Mouse (Mus musculus) E14TG2a.4 (cell line): Measurements from ENCODE around the gene Nxn.

Experiments
- H3K27me3 ChIP-seq: 2 replicates; pipeline ENCODE4 v1.6.1; 2014; ENCODE audit warnings: low read length, control low read depth; ENCODE audit not compliant: insufficient read depth
- H3K36me3 ChIP-seq: 2 replicates; pipeline ENCODE4 v1.6.1; 2014; ENCODE audit warnings: low read length, control low read depth; ENCODE audit not compliant: insufficient read depth
- H3K4me1 ChIP-seq: replicated peaks from 2 replicates; pipeline ENCODE4 v1.6.1; 2014; ENCODE audit warnings: low read depth, low read length, control low read depth
- H3K4me3 ChIP-seq: replicated peaks from 2 replicates; pipeline ENCODE4 v1.5.1; 2014; ENCODE audit warnings: mild to moderate bottlenecking, low read length
- H3K9me3 ChIP-seq: 2 replicates; pipeline ENCODE4 v1.6.1; 2014; ENCODE audit warnings: low read length, control low read depth
- CTCF ChIP-seq: conservative IDR thresholded peaks from 2 replicates; pipeline ENCODE4 v1.5.1; 2014; ENCODE audit warnings: low read length
- NANOG ChIP-seq: IDR thresholded peaks from 2 replicates; pipeline ENCODE4 v1.6.1; 2014; ENCODE audit warnings: borderline replicate concordance, low read length, mixed read lengths
- POU5F1 ChIP-seq: IDR thresholded peaks from 2 replicates; pipeline ENCODE4 v1.6.1; 2014; ENCODE audit warnings: low read length, borderline replicate concordance

Nxn gene

DNA sequence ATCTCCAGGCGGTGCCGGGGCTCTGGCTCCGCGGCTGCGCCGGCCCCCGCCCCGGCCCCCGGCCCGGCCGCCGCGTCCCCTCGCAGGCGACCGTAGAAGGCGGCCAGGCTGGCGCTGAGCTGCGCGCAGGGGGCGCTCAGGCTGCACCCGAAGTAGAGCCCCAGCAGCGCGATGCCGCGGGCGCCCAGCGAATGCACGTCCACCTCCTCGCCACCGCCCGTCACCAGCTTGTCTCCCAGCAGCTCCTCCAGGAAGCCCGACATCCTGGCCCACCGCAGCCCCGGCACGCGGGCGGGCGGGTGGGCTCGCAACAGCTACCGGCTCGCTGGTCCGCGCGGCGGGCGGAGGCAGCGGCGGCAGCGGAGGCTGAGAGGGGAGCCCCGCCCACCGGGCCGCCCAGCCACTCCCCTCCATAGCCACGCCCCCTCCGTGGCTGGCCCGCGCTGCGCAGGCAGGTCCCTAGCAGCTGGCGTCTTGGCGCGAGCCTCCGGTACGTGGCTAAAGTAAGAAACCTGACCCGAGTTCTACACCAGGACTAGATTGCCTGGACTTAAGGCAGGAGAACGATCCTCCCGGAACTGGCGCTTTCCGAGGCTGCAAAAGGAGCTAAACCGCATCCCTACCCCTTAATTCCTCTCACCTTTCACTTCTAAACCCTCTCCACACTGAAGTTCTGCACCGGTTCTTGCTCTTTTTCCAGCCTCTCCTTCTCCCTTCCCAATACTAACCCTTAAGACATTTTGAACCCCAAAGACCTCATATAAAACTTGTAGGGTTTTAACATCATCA is at the start of gene Nxn:
Gene Nxn (minus strand): TSS at position 343 of the 789 bp plus-strand sequence.
- no peaks in the 10 kb centered on the region for H3K36me3 ChIP-seq
- peak within 1 kb of the TSS; percentile 86 for H3K4me3 ChIP-seq
- H3K4me1 ChIP-seq = peaks cover 31% of the 10 kb centered on the region
- peaks cover 64% of the 10 kb centered on the region for H3K27me3 ChIP-seq
- no peaks in the 10 kb centered on the region for H3K9me3 ChIP-seq
- TF ChIP-seq CTCF (no peak), NANOG (no peak), POU5F1 (no peak)

DNA sequence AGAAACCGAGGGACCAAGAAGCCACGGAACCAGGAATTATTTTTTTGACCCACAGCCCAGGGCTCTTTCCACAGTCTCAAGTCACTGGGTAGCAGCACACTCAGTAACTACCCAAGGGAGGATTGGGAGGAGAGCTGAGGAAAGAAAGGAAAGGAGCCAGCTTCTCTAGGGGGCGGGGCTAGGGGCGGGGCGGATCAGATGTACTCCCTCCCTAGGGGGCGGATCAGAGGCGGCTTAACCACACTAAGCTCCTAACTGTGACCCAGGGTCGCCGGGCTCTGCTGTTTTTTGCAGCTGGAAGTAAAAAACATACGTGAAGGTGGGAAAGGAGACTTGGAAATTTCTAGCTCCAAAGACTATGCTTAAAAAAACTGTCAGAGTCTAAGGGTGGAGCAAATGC is 47.3 kb upstream of the Nxn start:
- Histone ChIP-seq H3K4me3 (no peak overlapping the region), H3K9me3 (no peaks in the 10 kb centered on the region), H3K4me1 (peaks cover 72% of the 10 kb centered on the region), H3K27me3 (no peaks in the 10 kb centered on the region), H3K36me3 (peaks cover 44% of the 10 kb centered on the region)
- no peak for TF ChIP-seq POU5F1
- no peak for TF ChIP-seq CTCF
- no peak for TF ChIP-seq NANOG

DNA sequence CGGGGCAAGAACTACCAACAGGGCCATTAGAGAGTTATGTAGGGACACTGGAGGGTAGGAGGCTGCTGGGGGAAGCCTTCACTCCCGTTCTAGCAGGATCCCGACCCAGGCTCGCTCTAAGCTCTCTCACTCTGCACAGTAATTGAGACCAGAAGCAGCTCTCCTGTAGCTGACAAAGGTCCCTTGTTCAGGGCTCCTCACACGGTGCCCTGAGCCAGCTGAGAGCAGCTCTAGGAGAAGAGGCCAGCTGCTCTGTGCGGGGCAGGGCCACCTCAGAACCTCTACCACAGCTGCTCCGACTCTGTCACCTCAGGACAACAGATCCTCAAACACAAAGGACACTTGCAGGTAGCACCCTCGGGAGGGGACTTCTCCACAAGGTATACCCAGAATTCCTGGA is 46.5 kb upstream of the Nxn start:
- peaks cover 39% of the 10 kb centered on the region for H3K36me3 ChIP-seq
- H3K9me3 ChIP-seq = no peaks in the 10 kb centered on the region
- peaks cover 80% of the 10 kb centered on the region for H3K4me1 ChIP-seq
- no peak overlapping the region for H3K4me3 ChIP-seq
- no peaks in the 10 kb centered on the region for H3K27me3 ChIP-seq
- TF ChIP-seq POU5F1 = no peak
- no peak for TF ChIP-seq NANOG
- no peak for TF ChIP-seq CTCF

DNA sequence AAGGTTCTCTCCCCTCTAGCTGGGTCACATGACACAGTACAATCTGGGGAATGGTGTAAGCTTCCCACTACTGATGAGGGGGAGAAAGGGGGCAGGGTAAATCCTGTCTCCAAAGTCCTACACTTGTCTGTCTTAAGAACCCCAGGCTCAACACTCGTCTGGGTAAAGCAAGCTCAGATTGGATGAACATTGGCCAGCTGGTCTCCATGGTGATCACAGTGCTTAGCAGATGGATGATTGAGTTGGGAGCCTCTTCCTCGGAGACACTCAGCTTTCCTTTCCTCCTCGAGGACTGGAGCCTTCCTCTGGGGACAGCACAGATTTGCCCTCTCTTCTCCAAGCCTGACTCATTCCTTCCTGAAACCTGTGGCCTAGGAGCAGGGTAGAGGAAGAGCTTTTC is 40.7 kb upstream of the Nxn start:
- no peak for TF ChIP-seq POU5F1
- TF ChIP-seq NANOG = no peak
- no peak for TF ChIP-seq CTCF
- no peak overlapping the region for H3K4me3 ChIP-seq
- peaks cover 16% of the 10 kb centered on the region for H3K27me3 ChIP-seq
- H3K36me3 ChIP-seq = peaks cover 40% of the 10 kb centered on the region
- H3K9me3 ChIP-seq = no peaks in the 10 kb centered on the region
- peaks cover 70% of the 10 kb centered on the region for H3K4me1 ChIP-seq

DNA sequence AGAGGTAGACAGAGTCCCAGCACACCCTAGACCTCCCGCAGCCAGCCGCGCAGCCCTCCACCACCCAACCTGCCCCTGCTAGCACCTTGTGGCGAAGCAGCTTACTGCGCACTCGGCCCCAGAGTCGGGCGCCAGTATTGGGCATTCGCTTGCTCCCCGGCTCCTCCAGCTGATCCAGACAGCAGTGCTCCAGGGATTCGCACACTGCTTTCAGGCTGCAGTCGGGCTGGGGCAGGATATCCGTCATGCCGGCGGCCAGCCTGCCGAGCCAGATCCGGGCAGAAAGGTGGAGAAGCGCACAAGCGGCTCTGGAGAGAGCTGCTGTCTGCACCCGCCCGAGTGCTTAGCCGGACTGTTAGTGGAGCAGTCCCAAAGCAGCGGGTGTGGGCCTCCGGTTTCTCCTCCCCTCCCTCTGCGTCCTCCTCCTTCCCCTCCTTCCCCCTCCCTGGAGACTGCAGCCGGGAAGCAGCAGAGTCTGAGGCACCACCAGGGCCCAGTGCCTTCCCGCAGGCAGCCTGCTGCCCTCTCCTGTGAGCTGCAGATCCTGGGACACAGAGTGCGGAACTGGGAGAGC is 38.0 kb upstream of the Nxn start:
- Histone ChIP-seq H3K9me3 (no peaks in the 10 kb centered on the region), H3K4me3 (peak overlapping the region; percentile 80), H3K4me1 (peaks cover 52% of the 10 kb centered on the region), H3K27me3 (peaks cover 16% of the 10 kb centered on the region), H3K36me3 (peaks cover 39% of the 10 kb centered on the region)
- TF ChIP-seq POU5F1 (no peak), NANOG (no peak)

DNA sequence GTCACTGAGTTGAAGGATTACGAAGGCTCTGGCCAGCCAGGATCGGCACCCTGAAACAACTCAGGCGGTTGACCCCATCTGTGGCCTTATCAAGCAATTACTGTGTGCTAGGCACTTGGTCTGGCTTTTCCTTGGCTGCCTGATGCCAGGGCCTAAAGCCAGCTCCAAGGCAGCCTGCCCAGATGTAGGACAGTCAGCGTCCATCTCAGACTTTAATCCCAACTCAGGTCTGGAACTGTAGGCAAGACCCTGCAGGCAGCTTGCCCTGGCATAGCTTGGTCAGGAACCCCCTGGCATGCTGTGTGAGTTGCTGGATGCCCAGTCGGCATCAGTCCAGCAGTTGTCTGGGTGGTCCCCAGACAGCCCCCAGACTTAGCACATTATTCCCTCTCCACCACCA is 37.1 kb upstream of the Nxn start:
- H3K36me3 ChIP-seq = peaks cover 41% of the 10 kb centered on the region

DNA sequence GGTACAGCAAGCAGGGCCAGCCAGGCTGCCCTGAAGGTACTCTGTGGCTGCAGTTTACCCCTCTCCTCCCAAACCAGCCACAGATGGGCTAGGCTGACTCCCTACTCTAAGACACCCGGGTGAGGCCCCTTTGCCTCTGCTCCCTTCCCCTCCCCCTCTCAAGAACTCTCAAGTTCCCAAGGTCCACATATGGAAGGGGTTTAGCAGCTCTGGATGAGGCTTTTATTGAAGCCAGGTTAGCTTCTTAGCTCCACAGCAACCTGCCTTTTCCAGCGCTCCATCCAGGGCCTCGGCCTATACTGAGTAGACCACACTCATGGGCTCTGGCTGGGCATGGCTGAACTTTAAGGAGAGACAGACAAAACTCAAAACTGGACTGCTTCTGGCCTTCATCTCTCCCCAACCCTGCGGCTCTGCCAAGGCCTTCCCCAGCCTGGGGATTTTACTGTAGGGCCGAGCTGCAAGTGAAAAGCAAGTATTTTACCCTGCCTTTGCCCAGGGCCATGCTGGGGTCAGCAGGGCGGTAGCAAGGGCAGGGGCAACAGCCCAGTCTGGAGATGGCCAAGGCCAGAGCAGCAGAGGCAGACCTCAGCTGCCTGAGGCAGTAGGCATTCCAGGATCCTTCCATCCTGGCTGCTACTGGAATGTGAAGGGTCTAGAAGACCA is 31.2 kb upstream of the Nxn start:
- Histone ChIP-seq H3K4me3 (no peak overlapping the region), H3K9me3 (no peaks in the 10 kb centered on the region), H3K4me1 (peaks cover 20% of the 10 kb centered on the region), H3K36me3 (peaks cover 28% of the 10 kb centered on the region), H3K27me3 (no peaks in the 10 kb centered on the region)
- TF ChIP-seq CTCF = no peak
- TF ChIP-seq POU5F1 = no peak
- no peak for TF ChIP-seq NANOG

More for the DNA sequence above, 37.1 kb upstream of the Nxn start:
- Histone ChIP-seq H3K4me1 (peaks cover 43% of the 10 kb centered on the region), H3K9me3 (no peaks in the 10 kb centered on the region), H3K27me3 (peaks cover 16% of the 10 kb centered on the region), H3K4me3 (no peak overlapping the region)
- TF ChIP-seq NANOG (no peak), CTCF (no peak), POU5F1 (no peak)

DNA sequence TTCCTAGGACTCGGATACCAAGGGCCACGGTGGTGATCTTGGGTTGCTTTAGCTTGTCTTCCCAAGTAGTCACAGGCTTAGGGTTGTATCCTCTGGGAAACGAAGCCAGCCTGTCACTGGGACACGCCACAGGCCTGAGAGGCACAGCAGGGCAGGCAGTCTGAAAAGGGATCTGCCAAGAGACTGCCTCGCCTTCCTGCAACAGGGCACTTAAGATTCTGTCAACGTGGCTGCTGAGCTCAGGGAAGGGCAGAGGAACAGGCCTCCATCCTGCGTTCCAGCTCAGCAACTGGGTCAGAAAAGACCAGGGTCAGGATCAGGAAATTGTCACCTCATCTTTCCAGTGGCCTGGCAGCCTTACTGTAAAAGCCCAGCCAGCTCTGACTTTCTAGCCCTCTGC is 30.6 kb upstream of the Nxn start:
- Histone ChIP-seq H3K36me3 (peaks cover 29% of the 10 kb centered on the region), H3K4me3 (no peak overlapping the region), H3K27me3 (no peaks in the 10 kb centered on the region), H3K4me1 (peaks cover 18% of the 10 kb centered on the region), H3K9me3 (no peaks in the 10 kb centered on the region)
- TF ChIP-seq POU5F1 = no peak
